Mouse (Mus musculus): ENCODE measurements around the gene Eif3c.
A peak's percentile ranks its signal among the peaks of the same experiment; 100 is the strongest.

Gene Eif3c

GRCm38 (mm10) chr7:126566094-126566765 lies at the start of gene Eif3c:
TSS of gene Eif3c (minus strand) at chr7:126566411.
- DNase-seq (ENCODE audit: low spot score in 2 of 2), result peak; percentile 78 to 82

GRCm38 (mm10) chr7:126612736-126613135 lies 46.5 kb upstream of the Eif3c start:
- no peak for DNase-seq (ENCODE audit: low spot score in 2 of 2)

GRCm38 (mm10) chr7:126607796-126608195 lies 41.6 kb upstream of the Eif3c start:
- DNase-seq (ENCODE audit: low spot score in 2 of 2), result no peak

- DNase-seq (ENCODE audit: low spot score in 2 of 2), result no peak
These were observed 40.9 kb upstream of the Eif3c start for GRCm38 (mm10) chr7:126607064-126607463.

- no peak for DNase-seq (ENCODE audit: low spot score in 2 of 2)
These were observed 40.4 kb upstream of the Eif3c start for GRCm38 (mm10) chr7:126606611-126607010.

- no peak for DNase-seq (ENCODE audit: low spot score in 2 of 2)
These were observed 36.4 kb upstream of the Eif3c start for GRCm38 (mm10) chr7:126602650-126603049.

GRCm38 (mm10) chr7:126601896-126602295 lies 35.7 kb upstream of the Eif3c start:
- DNase-seq (ENCODE audit: low spot score in 2 of 2), result no peak

GRCm38 (mm10) chr7:126598919-126599318 lies 32.7 kb upstream of the Eif3c start:
- DNase-seq (ENCODE audit: low spot score in 2 of 2), result no peak

- no peak for DNase-seq (ENCODE audit: low spot score in 2 of 2)
These were observed 30.2 kb upstream of the Eif3c start for GRCm38 (mm10) chr7:126596414-126596813.

- no peak for DNase-seq (ENCODE audit: low spot score in 2 of 2)
These were observed 29.7 kb upstream of the Eif3c start for GRCm38 (mm10) chr7:126595890-126596289.

- no peak for DNase-seq (ENCODE audit: low spot score in 2 of 2)
These were observed 28.8 kb upstream of the Eif3c start, which contains the start of gene Il27 for GRCm38 (mm10) chr7:126594862-126595561. TSS of gene Il27 (minus strand) at chr7:126594941.

GRCm38 (mm10) chr7:126587779-126588178 lies 21.6 kb upstream of the Eif3c start:
- no peak for DNase-seq (ENCODE audit: low spot score in 2 of 2)

GRCm38 (mm10) chr7:126586839-126587238 lies 20.6 kb upstream of the Eif3c start:
- no peak for DNase-seq (ENCODE audit: low spot score in 2 of 2)

GRCm38 (mm10) chr7:126585717-126586116 lies 19.5 kb upstream of the Eif3c start, which contains the start of gene Cln3:
TSS of gene Cln3 (minus strand) at chr7:126585817.
- no peak for DNase-seq (ENCODE audit: low spot score in 2 of 2)

GRCm38 (mm10) chr7:126584506-126584977 lies 18.3 kb upstream of the Eif3c start, which contains the start of gene Apobr:
TSS of gene Apobr (plus strand) at chr7:126584942.
- DNase-seq (ENCODE audit: low spot score in 2 of 2), result peak; percentile 58 to 71

- no peak for DNase-seq (ENCODE audit: low spot score in 2 of 2)
These were observed 17.6 kb upstream of the Eif3c start for GRCm38 (mm10) chr7:126583761-126584160.

- DNase-seq (ENCODE audit: low spot score in 2 of 2), result peak; percentile 78 to 86
These were observed 17.1 kb upstream of the Eif3c start for GRCm38 (mm10) chr7:126583251-126583709.

GRCm38 (mm10) chr7:126582759-126583158 lies 16.5 kb upstream of the Eif3c start:
- no peak for DNase-seq (ENCODE audit: low spot score in 2 of 2)

GRCm38 (mm10) chr7:126581661-126582060 lies 15.4 kb upstream of the Eif3c start:
- no peak for DNase-seq (ENCODE audit: low spot score in 2 of 2)

- DNase-seq (ENCODE audit: low spot score in 2 of 2), result peak; percentile 34 to 51
These were observed 13.0 kb upstream of the Eif3c start for GRCm38 (mm10) chr7:126579172-126579571.

GRCm38 (mm10) chr7:126576946-126577345 lies 10.7 kb upstream of the Eif3c start:
- DNase-seq (ENCODE audit: low spot score in 2 of 2), result peak; percentile 44 to 57

GRCm38 (mm10) chr7:126565693-126566092 lies 518 bp downstream of the Eif3c start:
- no peak for DNase-seq (ENCODE audit: low spot score in 2 of 2)

GRCm38 (mm10) chr7:126556635-126557034 lies 9.6 kb downstream of the Eif3c start:
- DNase-seq (ENCODE audit: low spot score in 2 of 2), result no peak

Measured in natural killer cell, adult 2 months (primary cell).